Mouse (Mus musculus) liver, embryonic 12.5 days (tissue): ENCODE data around the gene Gm21970. TPM values are rescaled to one million over a fixed set of nuclear protein-coding genes. Genes with fewer than 3 reads are reported as not detected.

Source experiments
- ATAC-seq: fragments of 200-750 bp; cut with Nextera tagmentation; 2 replicates; pipeline ENCODE4 v1.8.0; 2017; ENCODE audit warnings: moderate number of reproducible peaks, mild to moderate bottlenecking, moderate library complexity
- H3K27ac ChIP-seq: fragments of 300-500 bp; sonication (generic); 2 replicates; pipeline ENCODE4 v1.5.1; 2016; ENCODE audit warnings: mild to moderate bottlenecking
- H3K27me3 ChIP-seq: fragments of 300-500 bp; sonication (generic); replicated peaks from 2 replicates; pipeline ENCODE4 v1.6.1; 2016; ENCODE audit warnings: mild to moderate bottlenecking, moderate library complexity
- H3K36me3 ChIP-seq: fragments of 300-500 bp; sonication (generic); 2 replicates; pipeline ENCODE4 v1.6.1; 2016; ENCODE audit warnings: mild to moderate bottlenecking, moderate library complexity
- H3K4me1 ChIP-seq: fragments of 300-500 bp; sonication (generic); 2 replicates; pipeline ENCODE4 v1.6.1; 2016
- H3K4me2 ChIP-seq: fragments of 300-500 bp; sonication (generic); 2 replicates; pipeline ENCODE4 v1.6.1; 2016; ENCODE audit warnings: mild to moderate bottlenecking, moderate library complexity
- H3K4me3 ChIP-seq: fragments of 300-500 bp; sonication (generic); 2 replicates; pipeline ENCODE4 v1.5.1; 2016; ENCODE audit warnings: mild to moderate bottlenecking, moderate library complexity
- H3K9ac ChIP-seq: fragments of 300-500 bp; sonication (generic); 2 replicates; pipeline ENCODE4 v1.6.1; 2016; ENCODE audit warnings: mild to moderate bottlenecking, moderate library complexity
- H3K9me3 ChIP-seq: fragments of 300-500 bp; sonication (generic); replicated peaks from 2 replicates; pipeline ENCODE4 v1.6.1; 2016; ENCODE audit warnings: mild to moderate bottlenecking, moderate library complexity
- whole genome bisulfite sequencing: fragments of 180-500 bp; shearing (Covaris S2); methylation state at CpG from one replicate; pipeline ENCODE4 v1.1.7; 2016; ENCODE audit not compliant: insufficient replicate concordance; 5-methylcytosine and 5-hydroxymethylcytosine counted together
- polyA plus RNA-seq: library from polyadenylated mRNA; unstranded; fragments of >200 nt; fragmentation: Nextera tagmentation; extraction: Ambion mirVana; gene quantifications from 2 replicates; pipeline ENCODE4 v1.2.1, GENCODE M21; 2016

The Gm21970 gene
- polyA plus RNA-seq, 1 experiment from 2014 or later: not detected

DNA sequence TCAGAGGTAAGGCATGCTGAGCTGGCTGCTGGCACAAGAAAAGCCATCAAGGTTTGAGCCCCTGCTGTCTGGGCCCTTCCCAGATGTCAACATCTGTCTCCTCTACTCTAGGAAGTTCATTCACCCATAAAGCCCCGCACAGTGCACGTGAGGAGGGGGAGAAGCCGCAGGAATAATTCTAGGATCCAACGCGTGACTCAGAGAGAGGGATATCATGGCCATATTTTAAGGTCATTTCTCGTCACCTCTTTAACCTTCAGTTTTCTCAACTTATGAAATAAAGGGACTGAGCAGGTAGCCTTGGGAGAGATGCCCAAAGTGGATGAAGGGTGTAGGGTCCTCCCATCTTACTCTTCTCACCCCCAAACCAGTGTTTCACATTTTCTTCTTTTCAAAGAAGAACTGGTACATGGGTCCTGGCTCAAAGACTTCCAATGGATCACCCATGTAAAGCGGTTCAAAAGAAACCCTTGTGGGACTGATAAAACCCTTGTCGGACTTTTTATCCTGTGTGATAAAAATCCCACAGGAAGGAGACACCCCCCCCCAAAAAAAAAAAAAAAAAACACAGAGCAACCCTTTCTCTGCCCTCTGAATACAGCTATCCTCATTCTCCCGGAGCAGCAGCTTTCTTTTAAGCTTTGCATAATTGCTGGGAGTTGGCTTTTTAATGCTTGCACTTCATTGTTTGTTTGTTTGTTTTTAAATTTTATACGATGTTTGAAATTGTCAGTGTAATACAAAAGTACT, 13.5 kb downstream of the Gm21970 start:
- Histone ChIP-seq H3K27me3 (no peaks in the 10 kb centered on the region), H3K4me3 (no peak overlapping the region), H3K36me3 (peaks cover 68% of the 10 kb centered on the region), H3K27ac (peak overlapping the region; percentile 93; the same call in 1 of the 2 replicates), H3K9ac (peak overlapping the region; percentile 96; the same call in 1 of the 2 replicates), H3K4me1 (peaks cover 60% of the 10 kb centered on the region), H3K9me3 (no peaks in the 10 kb centered on the region), H3K4me2 (peak overlapping the region; percentile 97)
- WGBS: 72% methylated on average over 10 of the region's 10 CpGs
- ATAC-seq: no peak

DNA sequence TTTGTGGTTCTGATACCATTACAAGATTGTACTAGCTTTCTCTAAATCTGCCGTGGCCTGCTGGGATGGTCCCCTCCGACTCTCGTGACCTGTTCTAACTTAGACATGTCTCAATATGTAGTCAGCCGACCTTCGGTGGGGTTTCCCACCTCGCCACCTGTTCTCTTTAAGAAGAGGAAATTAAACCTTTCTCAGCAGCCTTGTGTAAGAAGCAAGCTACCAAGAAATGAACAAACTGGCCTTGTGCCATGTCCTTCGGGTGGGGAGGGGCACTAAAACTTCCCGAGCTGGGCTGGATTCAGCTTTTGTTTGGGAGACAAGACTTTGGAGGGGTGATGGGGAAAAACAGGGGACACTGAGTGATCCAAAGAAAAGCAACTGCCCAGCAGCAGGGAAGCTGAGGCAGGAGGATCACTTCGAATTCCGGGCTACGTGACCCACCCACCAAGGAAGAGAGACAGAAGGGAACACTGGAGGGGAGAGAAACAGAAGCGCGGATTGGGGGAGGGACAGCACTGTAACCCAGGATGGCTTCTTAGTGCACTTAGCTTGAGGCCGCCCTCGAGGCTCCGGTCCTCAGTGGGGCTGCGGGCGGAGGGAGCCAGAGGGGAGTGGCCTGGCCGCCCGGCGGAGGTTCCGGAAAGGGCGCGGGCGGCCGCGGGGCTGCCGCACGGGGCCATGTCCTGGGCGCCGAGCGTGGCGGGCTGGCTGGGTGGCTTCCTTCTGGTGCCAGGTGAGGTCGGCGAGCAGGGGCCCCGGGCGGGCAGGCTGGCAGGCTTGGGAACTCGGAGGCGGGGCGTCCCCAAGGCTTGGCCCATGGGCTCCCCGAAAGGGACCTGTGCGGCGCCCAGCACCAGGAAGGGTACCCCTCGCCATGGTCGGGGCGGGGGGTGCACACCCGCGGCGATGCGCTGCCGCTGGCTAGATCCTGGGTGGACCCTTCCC, 14.4 kb downstream of the Gm21970 start, which contains the start of gene Il10rb:
Gene Il10rb (plus strand): TSS at position 525 of the 945 bp plus-strand sequence.
- H3K4me2 ChIP-seq: peak within 1 kb of the TSS; percentile 97
- H3K4me3 ChIP-seq: peak within 1 kb of the TSS; percentile 90
- peak; percentile 92 for ATAC-seq
- peak within 1 kb of the TSS; percentile 93 for H3K27ac ChIP-seq
- 4% methylated on average over 51 of the region's 51 CpGs for WGBS
- H3K27me3 ChIP-seq: no peaks in the 10 kb centered on the region
- H3K9me3 ChIP-seq: no peaks in the 10 kb centered on the region
- H3K9ac ChIP-seq: peak within 1 kb of the TSS; percentile 96
- H3K4me1 ChIP-seq: peaks cover 62% of the 10 kb centered on the region
- peaks cover 66% of the 10 kb centered on the region for H3K36me3 ChIP-seq

DNA sequence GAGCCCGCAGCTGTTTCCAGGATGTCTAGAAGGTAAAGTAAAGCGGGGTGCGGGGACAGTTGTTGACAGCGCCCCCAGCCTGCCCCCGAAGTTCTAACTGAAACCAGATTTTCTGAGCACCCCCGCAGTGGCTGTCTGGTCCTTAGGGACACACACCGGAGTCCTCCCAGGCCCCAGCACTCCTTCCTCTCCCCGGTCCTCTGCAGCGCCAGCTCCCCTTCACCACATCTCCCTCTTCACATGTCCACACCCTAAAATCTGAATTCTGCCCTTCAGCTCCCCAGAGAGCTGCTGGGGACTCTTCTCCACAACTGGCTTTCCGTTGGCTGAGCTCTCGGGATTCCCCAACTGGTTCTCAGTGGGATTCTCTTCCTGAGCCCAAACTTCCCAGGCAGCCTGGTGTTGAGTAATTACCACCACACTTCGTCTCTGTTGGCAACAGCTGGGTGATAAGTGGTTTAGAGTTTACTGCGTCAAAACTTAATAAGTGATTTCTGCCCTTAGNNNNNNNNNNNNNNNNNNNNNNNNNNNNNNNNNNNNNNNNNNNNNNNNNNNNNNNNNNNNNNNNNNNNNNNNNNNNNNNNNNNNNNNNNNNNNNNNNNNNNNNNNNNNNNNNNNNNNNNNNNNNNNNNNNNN, 15.2 kb downstream of the Gm21970 start:
- Histone ChIP-seq H3K27ac (peak overlapping the region; percentile 93), H3K36me3 (peaks cover 63% of the 10 kb centered on the region), H3K4me2 (peak overlapping the region; percentile 97), H3K9ac (peak overlapping the region; percentile 96), H3K27me3 (no peaks in the 10 kb centered on the region), H3K4me3 (peak overlapping the region; percentile 90), H3K4me1 (peaks cover 61% of the 10 kb centered on the region), H3K9me3 (no peaks in the 10 kb centered on the region)
- ATAC-seq: peak; percentile 58
- 2% methylated on average over 13 of the region's 13 CpGs for WGBS

DNA sequence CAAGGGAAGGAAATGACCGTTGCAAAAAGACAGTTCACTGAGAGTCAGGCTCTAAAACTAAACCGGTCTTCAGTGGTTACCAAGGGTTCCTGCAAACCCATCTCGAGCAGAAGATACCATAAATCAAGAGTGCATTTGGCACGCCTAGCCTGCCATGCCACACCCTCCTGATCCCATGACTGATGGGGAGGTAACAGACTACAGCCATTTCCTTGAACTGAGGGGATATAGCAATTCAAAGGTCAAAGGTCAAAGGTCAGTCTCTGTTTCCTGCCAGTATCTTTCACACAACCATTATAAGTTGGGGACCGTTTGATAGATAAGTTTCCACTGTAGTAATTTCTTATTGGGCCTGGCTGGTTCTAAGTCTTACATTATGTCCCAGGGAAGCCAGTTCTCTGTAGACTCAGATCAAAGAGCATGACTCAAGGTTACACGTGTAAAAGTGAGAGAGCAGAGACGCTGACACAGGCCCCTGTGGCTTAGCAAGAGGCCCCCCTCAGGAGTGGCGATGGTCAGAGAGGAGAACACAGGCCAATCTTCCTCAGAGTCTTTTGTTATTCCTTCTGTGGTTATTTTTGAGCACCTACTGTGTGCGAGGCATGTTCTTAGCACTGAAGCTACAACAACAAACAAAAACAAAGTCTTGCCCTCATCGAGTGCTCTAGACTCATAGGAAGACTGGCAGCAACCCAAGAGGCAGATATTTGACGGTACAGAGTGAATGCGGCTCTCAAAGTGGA, 21.8 kb downstream of the Gm21970 start:
- Histone ChIP-seq H3K27me3 (no peaks in the 10 kb centered on the region), H3K9ac (no peak overlapping the region), H3K27ac (peak overlapping the region; percentile 73), H3K36me3 (peaks cover 84% of the 10 kb centered on the region), H3K4me1 (peaks cover 70% of the 10 kb centered on the region), H3K4me3 (no peak overlapping the region), H3K9me3 (no peaks in the 10 kb centered on the region), H3K4me2 (no peak overlapping the region)
- peak; percentile 54; the same call in 1 of the 2 replicates for ATAC-seq
- 55% methylated on average over 12 of the region's 12 CpGs for WGBS

DNA sequence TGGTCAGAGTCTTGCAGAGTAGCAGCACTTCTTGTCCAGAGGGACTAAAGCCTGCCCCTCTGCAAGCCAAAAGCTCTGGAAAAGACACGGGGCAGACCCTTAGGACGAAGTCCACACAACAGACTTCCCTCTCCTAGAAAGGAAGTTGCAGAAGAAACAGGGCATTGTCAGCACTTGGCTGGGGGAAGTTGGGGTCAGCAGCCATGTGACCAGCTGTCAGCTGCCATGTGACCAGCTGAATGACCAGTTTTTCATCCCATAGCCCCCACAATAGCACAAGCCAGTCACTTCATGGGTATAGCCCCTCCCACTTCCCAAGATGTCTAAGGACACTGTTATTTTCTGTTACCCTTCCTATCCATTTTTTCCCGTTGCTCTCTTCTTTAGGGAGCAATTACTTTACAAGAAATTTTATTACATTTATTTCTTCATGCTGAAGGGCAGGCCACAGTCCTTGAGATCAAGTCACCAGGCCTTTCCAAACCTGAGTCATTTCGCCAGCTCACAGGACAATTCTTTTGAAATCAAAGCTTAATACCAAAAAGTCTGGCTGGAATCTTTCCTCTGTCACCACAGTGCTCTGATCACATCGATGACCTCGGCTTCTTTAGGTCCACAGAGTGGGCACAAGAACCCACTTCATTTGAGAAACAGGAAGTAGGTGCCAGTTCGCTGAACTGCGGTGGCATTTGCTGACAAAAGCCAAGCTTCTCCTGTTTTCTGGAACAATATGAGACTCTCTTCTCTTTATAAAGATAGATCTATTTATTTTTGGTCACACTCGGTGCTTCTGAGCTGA, 24.1 kb downstream of the Gm21970 start:
- peaks cover 90% of the 10 kb centered on the region for H3K36me3 ChIP-seq
- no peak overlapping the region for H3K9ac ChIP-seq
- H3K4me1 ChIP-seq: peaks cover 49% of the 10 kb centered on the region
- no peak overlapping the region for H3K4me3 ChIP-seq
- WGBS: 78% methylated on average over 9 of the region's 9 CpGs
- H3K4me2 ChIP-seq: no peak overlapping the region
- no peaks in the 10 kb centered on the region for H3K27me3 ChIP-seq
- no peak for ATAC-seq
- peak overlapping the region; percentile 68 for H3K27ac ChIP-seq
- no peaks in the 10 kb centered on the region for H3K9me3 ChIP-seq

DNA sequence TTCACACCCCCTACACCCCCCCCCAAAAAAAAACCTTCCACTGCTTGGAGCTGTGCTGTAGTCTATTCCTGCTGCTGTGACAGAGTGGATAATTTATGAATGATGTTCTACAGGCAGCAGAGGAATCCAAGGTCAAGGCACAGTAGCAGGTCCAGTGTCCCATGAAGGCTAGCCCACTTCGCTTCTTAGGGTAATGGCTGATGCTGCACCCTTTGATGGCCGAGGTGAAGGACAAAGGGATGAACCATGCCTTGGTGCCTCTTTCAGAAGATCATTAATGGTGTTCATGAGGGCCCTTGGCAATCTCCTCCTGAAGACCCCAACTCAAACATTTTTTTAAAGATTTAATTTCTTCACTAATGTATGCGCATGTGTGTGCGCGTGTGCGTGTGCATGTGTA, 24.8 kb downstream of the Gm21970 start:
- peak overlapping the region; percentile 57 for H3K27ac ChIP-seq
- ATAC-seq: no peak
- no peaks in the 10 kb centered on the region for H3K27me3 ChIP-seq
- no peak overlapping the region for H3K4me3 ChIP-seq
- no peaks in the 10 kb centered on the region for H3K9me3 ChIP-seq
- H3K36me3 ChIP-seq: peaks cover 95% of the 10 kb centered on the region
- WGBS: 83% methylated on average over 6 of the region's 6 CpGs
- no peak overlapping the region for H3K9ac ChIP-seq
- H3K4me2 ChIP-seq: peak overlapping the region; percentile 35
- peaks cover 43% of the 10 kb centered on the region for H3K4me1 ChIP-seq

DNA sequence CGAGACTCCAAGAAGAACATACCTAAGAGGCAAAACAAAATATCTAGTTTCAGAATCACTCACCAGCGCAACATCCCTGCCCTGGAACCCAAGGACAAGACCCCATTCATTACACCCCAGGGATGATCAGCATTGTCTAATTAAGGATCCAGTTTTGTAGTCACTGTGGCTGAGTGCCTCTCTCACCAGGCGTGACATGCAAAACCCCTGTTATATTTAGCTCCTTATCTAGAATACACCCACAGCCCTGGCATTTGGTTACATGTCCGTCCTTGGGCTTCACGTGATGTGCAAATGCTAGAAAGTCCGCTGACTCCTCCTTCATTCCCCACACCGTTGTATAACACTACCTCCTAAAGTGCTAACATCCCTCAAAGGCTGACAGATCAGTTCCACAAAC, 25.4 kb downstream of the Gm21970 start:
- Histone ChIP-seq H3K9me3 (no peaks in the 10 kb centered on the region), H3K27me3 (no peaks in the 10 kb centered on the region), H3K36me3 (peaks cover 95% of the 10 kb centered on the region), H3K27ac (peak overlapping the region; percentile 57), H3K4me2 (peak overlapping the region; percentile 35), H3K4me1 (peaks cover 43% of the 10 kb centered on the region), H3K9ac (peak overlapping the region; percentile 25; the same call in 1 of the 2 replicates), H3K4me3 (no peak overlapping the region)
- 51% methylated on average over 7 of the region's 7 CpGs for WGBS
- ATAC-seq: peak; percentile 71

DNA sequence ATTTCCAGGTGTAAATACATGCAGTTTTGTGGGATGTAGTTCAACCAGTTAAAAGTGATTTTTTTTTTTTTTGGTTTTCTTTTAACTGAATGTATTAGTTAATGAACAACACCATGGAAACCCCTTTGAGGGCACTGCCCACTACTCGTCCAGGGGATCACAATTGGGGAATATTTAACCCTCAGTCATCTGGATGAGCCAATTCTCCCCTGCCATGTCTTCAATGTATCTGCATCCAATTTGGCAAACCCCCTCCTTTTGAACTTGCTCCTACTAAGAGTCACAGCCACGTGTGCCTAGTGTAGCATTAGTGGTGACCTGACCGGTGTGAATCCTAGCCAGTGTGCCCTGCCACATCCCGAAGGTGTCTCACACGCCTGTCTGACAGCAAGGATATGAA, 27.0 kb downstream of the Gm21970 start:
- H3K27me3 ChIP-seq: no peaks in the 10 kb centered on the region
- H3K4me3 ChIP-seq: no peak overlapping the region
- H3K4me1 ChIP-seq: peaks cover 29% of the 10 kb centered on the region
- peaks cover 94% of the 10 kb centered on the region for H3K36me3 ChIP-seq
- 79% methylated on average over 5 of the region's 5 CpGs for WGBS
- H3K9me3 ChIP-seq: no peaks in the 10 kb centered on the region
- H3K4me2 ChIP-seq: no peak overlapping the region
- ATAC-seq: no peak
- no peak overlapping the region for H3K27ac ChIP-seq
- no peak overlapping the region for H3K9ac ChIP-seq

DNA sequence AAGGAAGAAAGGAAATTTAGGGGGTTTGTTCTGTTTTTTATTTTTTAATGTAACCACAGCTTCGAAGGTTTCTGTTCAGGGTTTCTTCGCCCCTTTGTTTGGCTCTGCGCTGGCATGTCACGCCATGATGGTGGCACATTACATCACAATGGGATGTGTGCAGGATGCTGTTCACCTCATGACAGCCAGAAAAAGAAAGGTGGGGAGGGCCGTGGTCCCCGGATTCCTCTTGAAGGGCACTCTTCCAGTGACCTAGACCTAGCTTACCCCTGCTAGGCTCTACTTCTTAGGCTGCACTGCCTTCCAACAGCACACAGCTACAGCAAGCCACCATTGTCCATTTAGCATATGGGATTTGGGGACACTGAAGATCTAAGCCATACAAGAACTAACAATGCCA, 34.3 kb downstream of the Gm21970 start:
- no peak overlapping the region for H3K9ac ChIP-seq
- H3K4me3 ChIP-seq: no peak overlapping the region
- 89% methylated on average over 6 of the region's 6 CpGs for WGBS
- ATAC-seq: no peak
- H3K27me3 ChIP-seq: no peaks in the 10 kb centered on the region
- no peak overlapping the region for H3K27ac ChIP-seq
- H3K36me3 ChIP-seq: peaks cover 71% of the 10 kb centered on the region
- H3K4me1 ChIP-seq: no peaks in the 10 kb centered on the region
- no peak overlapping the region for H3K4me2 ChIP-seq
- H3K9me3 ChIP-seq: 0 out of 2 replicates have a peak, but pooled peaks cover 5% of the 10 kb centered on the region

DNA sequence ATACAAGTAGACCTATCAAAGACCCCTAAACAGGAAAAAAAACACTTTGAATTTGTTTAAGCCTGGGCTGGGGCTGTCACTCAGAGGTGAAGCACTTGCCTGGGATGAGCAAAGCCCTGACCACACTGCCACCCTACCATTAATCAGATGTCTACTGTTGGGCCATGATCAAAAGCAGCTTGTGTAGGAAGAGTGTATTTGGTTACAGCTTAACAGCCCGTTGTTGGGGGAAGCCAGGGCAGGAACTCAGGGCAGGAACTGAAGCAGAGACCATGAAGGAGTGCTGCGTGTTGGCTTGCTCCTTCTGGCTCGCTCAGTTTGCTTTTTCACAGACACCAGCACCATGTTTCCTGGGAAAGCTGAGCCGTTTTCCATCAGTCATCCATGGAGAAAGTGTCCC, 35.1 kb downstream of the Gm21970 start:
- WGBS: 78% methylated on average over 4 of the region's 4 CpGs
- H3K36me3 ChIP-seq: peaks cover 63% of the 10 kb centered on the region
- no peak overlapping the region for H3K4me2 ChIP-seq
- H3K4me3 ChIP-seq: no peak overlapping the region
- no peak for ATAC-seq
- H3K27me3 ChIP-seq: no peaks in the 10 kb centered on the region
- H3K9ac ChIP-seq: no peak overlapping the region
- no peak overlapping the region for H3K27ac ChIP-seq
- H3K4me1 ChIP-seq: 0 out of 2 replicates have a peak, but pooled peaks cover under 1% of the 10 kb centered on the region
- 0 out of 2 replicates have a peak, but pooled peaks cover 5% of the 10 kb centered on the region for H3K9me3 ChIP-seq
